Mouse (Mus musculus): ENCODE results near the gene Gm21964.

DNA sequence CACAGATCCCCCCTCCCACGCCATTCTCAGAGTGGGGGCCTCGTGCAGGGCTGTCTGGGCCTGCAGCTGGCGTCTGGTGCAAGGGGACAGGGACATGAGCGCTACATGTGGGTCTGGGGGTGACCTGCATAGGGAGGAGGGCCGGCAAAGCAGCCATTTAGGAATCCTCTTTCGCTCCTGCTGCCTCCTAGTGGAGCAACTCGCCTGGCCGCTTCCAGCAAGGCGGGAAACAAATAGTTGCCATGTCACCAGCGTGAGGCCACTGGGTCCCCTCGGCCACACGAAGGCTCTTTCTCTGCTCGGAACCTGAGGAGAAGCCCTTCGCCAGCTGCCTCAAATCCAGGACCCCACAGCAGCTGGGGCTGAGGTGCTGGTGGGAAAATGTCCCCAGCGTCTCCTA lies 669 bp downstream of the Gm21964 start:
- TF ChIP-seq FLI1 (IDR thresholded peaks at IDR 0.05; ENCODE audit: low read length) (no peak), GATA1 (IDR thresholded peaks at IDR 0.05; ENCODE audit: borderline replicate concordance, low read length) (no peak)

Data from megakaryocyte, embryonic 14.5 days (primary cell).